Mouse (Mus musculus) brain, embryonic 14.5 days (tissue): ENCODE measurements around the gene Wnk2.

ENCODE experiments used
- CTCF ChIP-seq: fragments of 200-500 bp; IDR thresholded peaks from 2 replicates; pipeline ENCODE4 v1.5.1; 2012; ENCODE audit warnings: inconsistent platforms, mild to moderate bottlenecking, moderate library complexity, borderline replicate concordance; ENCODE audit not compliant: insufficient read depth, insufficient read length; ENCODE audit errors: extremely low read depth
- POLR2A ChIP-seq: fragments of 200-500 bp; IDR thresholded peaks from 2 replicates; pipeline ENCODE4 v1.6.1; 2012; ENCODE audit warnings: mild to moderate bottlenecking, inconsistent platforms, borderline replicate concordance; ENCODE audit not compliant: poor library complexity, insufficient read depth, insufficient read length, severe bottlenecking; ENCODE audit errors: extremely low read depth

DNA sequence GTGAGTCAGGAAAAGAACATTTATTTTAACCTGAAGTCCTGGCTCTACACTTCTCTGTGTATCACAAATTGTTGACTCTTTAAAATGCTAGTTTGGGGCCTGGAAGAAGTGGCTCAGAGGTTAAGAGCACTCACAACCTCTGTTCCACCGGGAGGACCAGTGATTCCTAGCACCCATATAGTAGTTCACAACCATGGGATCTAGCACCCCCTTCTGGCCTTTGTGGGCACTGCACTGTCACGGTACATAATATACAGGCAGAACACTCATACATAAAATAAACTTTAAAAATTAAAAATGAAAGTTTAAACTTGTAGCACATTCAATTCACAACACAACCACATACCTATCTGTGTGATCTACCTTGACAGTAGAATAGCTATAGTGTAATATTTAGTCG is 126.1 kb downstream of the Wnk2 start:
- no peak for TF ChIP-seq POLR2A
- peak; percentile 55; the same call in 1 of the 2 replicates for TF ChIP-seq CTCF
